ENCODE assay signal across 10 mouse cellular contexts in genomic region chr6:142793468-142793867, GRCm38 (mm10). TPM values are rescaled to one million over a fixed set of nuclear protein-coding genes. Genes with fewer than 3 reads are reported as not detected.
DNase-seq lines count a peak whose midpoint lies in the region; ATAC-seq and TF ChIP-seq lines count a peak whose summit lies in the region.
"Had no signal": no experiment of that assay in that cellular context is flagged by ENCODE, and none has a peak within 500 bp of the region (broad histone marks: within the 10 kb centered on the region; RNA-seq: fewer than 3 reads in every experiment).

No protein-coding gene starts in this region.

- no peak overlapping the region for H3ac ChIP-seq in myocyte (ENCODE audit: control insufficient read depth, insufficient read length)

- H3K27ac ChIP-seq in cerebellum, adult 2 months (ENCODE audit: insufficient read depth, low read length), result no peak overlapping the region
- no peak overlapping the region for H3K27ac ChIP-seq in hindbrain, embryonic 14.5 days
- H3K27ac ChIP-seq: kidney, embryonic 15.5 days had no signal

- no peaks in the 10 kb centered on the region for H3K4me1 ChIP-seq in cerebellum, adult 2 months (ENCODE audit: control insufficient read depth, insufficient read depth, low read length)
- H3K4me1 ChIP-seq in hindbrain, embryonic 14.5 days (replicated peaks; ENCODE audit: control insufficient read depth, insufficient read depth, low read length), result peaks cover 18% of the 10 kb centered on the region

- DNase-seq in cerebellum, postnatal 10 days, result peak; percentile 66 to 71
- DNase-seq in cerebellum, adult 2 months, result no peak
- peak; percentile 62 for DNase-seq in left cerebral cortex, postnatal 4 days
- no peak for DNase-seq in left cerebral cortex, adult 9 months (ENCODE audit: low spot score in 2 of 2)
- DNase-seq in hindbrain, embryonic 14.5 days (ENCODE audit: low spot score), result peak; percentile 59
- no peak for DNase-seq in thymus, adult 18-20 months
- no peak for DNase-seq in adrenal gland, adult 2 months

- ATAC-seq in hindbrain, embryonic 14.5 days (ENCODE audit: low FRiP score), result peak; percentile 59

- H3K9me3 ChIP-seq in hindbrain, embryonic 14.5 days (ENCODE audit: control insufficient read depth, low read length), result no peaks in the 10 kb centered on the region
- H3K9me3 ChIP-seq: kidney, embryonic 15.5 days had no signal

- 46% methylated on average over 7 of the region's 7 CpGs for WGBS in cerebellum, adult 2 months
- WGBS in hindbrain, embryonic 14.5 days, result 11% methylated on average over 7 of the region's 7 CpGs

- H3K4me3 ChIP-seq in cerebellum, adult 2 months (replicated peaks; ENCODE audit: insufficient read depth, low read depth, low read length), result no peak overlapping the region
- H3K4me3 ChIP-seq in hindbrain, embryonic 14.5 days (replicated peaks; ENCODE audit: low read length), result no peak overlapping the region
- H3K4me3 ChIP-seq in myocyte, result no peak overlapping the region
- H3K4me3 ChIP-seq: kidney, embryonic 15.5 days had no signal

- TF ChIP-seq POLR2A in cerebellum, adult 2 months (IDR thresholded peaks at IDR 0.05; ENCODE audit: borderline replicate concordance, insufficient read depth, low read length), result no peak
- TF ChIP-seq POLR2A in myocyte (IDR thresholded peaks at IDR 0.05; ENCODE audit: insufficient read length, low read depth), result no peak

- H3K4me2 ChIP-seq in hindbrain, embryonic 14.5 days (replicated peaks), result 0 out of 2 replicates have a peak overlapping the region, but pooled peaks have one; percentile 2
- H3K4me2 ChIP-seq in myocyte (ENCODE audit: low read depth), result no peak overlapping the region
- H3K4me2 ChIP-seq: kidney, embryonic 15.5 days had no signal

- intact Hi-C loops in left cerebral cortex, postnatal 4 days (cut with DNase I), result no loop called here

- no peak for TF ChIP-seq CTCF in cerebellum, adult 2 months (IDR thresholded peaks at IDR 0.05; ENCODE audit: borderline replicate concordance, insufficient read depth, low read depth, low read length)

- H3K36me3 ChIP-seq in hindbrain, embryonic 14.5 days (replicated peaks; ENCODE audit: control insufficient read depth, insufficient read depth), result no peaks in the 10 kb centered on the region
- H3K36me3 ChIP-seq in myocyte (ENCODE audit: control insufficient read depth, insufficient read depth), result no peaks in the 10 kb centered on the region
- H3K36me3 ChIP-seq: kidney, embryonic 15.5 days had no signal

- no peaks in the 10 kb centered on the region for H3K79me2 ChIP-seq in myocyte (ENCODE audit: control insufficient read depth, insufficient read depth)

- H3K27me3 ChIP-seq in cerebellum, adult 2 months (ENCODE audit: control insufficient read depth, insufficient read depth, low read length), result no peaks in the 10 kb centered on the region; the same call in 1 of the 2 replicates
- H3K27me3 ChIP-seq in hindbrain, embryonic 14.5 days (ENCODE audit: control insufficient read depth, insufficient read depth, low read length), result no peaks in the 10 kb centered on the region
- no peaks in the 10 kb centered on the region for H3K27me3 ChIP-seq in myocyte (ENCODE audit: control insufficient read depth, insufficient read depth, insufficient read length)

- H3K9ac ChIP-seq in hindbrain, embryonic 14.5 days, result no peak overlapping the region
- H3K9ac ChIP-seq: kidney, embryonic 15.5 days had no signal

TF ChIP-seq in myocyte, 11 proteins besides CTCF, POLR2A, EP300 and RAD21:
- TF ChIP-seq MYOG (IDR thresholded peaks at IDR 0.05; ENCODE audit: control insufficient read depth in 1 of 3, insufficient read depth in 1 of 3, insufficient read length in 2 of 3, low read depth in 2 of 3) (peak in 1 of 3 experiments; percentile 47), TCF12 (IDR thresholded peaks at IDR 0.05; ENCODE audit: insufficient read depth, poor library complexity, severe bottlenecking) (no peak), MYOD1 (IDR thresholded peaks at IDR 0.05; ENCODE audit: control insufficient read depth in 1 of 3, insufficient read length in 2 of 3, low read depth in 2 of 3) (peak in 2 of 3 experiments; percentile 2 to 22), MAX (IDR thresholded peaks at IDR 0.05; ENCODE audit: low read depth) (no peak)
TF ChIP-seq in myocyte: peak in this region for 2.

RNA-seq across cellular contexts. Expression of gene Sult6b2, which starts 10.8 kb away (rescaled TPM):
- polyA plus RNA-seq in cerebellum, adult 2 months (2012; rRNA removed), result 0.38 and 0.44 TPM in 2 replicates
- total RNA-seq in left cerebral cortex, postnatal 4 days (2021), result under 1 TPM in 1 of 2 experiments, not detected in 1; 0.16 TPM
- not detected in 2 replicates for polyA plus RNA-seq in hindbrain, embryonic 14.5 days (2014; fragmentation: Nextera tagmentation; extraction: Ambion mirVana)
- not detected for polyA plus RNA-seq in myocyte (2012; fragmentation: generic; extraction: Trizol)
- not detected for total RNA-seq in adrenal gland, adult 2 months (2021)
- not detected in 2 replicates for polyA plus RNA-seq in adrenal gland, adult 2 months (2012; rRNA removed)
- polyA plus RNA-seq: kidney, embryonic 15.5 days; stomach, embryonic 14.5 days had no signal

RNA-seq across cellular contexts. Expression of gene Cmas, which starts 37.0 kb away (rescaled TPM):
- polyA plus RNA-seq in cerebellum, adult 2 months (2012; rRNA removed), result 84.3 and 90.4 TPM in 2 replicates
- 100 to 1,000 TPM; 135 to 148 TPM for total RNA-seq in left cerebral cortex, postnatal 4 days (2021)
- polyA plus RNA-seq in hindbrain, embryonic 14.5 days (2014; fragmentation: Nextera tagmentation; extraction: Ambion mirVana), result 202 and 219 TPM in 2 replicates
- polyA plus RNA-seq in myocyte (2012; fragmentation: generic; extraction: Trizol), result 27.8 TPM
- 10 to 100 TPM; 30.5 to 30.8 TPM for total RNA-seq in adrenal gland, adult 2 months (2021)
- 4.4 and 11.0 TPM in 2 replicates for polyA plus RNA-seq in adrenal gland, adult 2 months (2012; rRNA removed)

Comparison
In these comparisons a context has a peak if more than half of its experiments do, and no peak if none do; other contexts are left out.
1. DNase-seq: peak in cerebellum, postnatal 10 days (2 of 2), left cerebral cortex, postnatal 4 days (single experiment) and hindbrain, embryonic 14.5 days (single experiment); none in cerebellum, adult 2 months (0 of 2), left cerebral cortex, adult 9 months (0 of 2), thymus, adult 18-20 months (0 of 2) and adrenal gland, adult 2 months (single experiment).